Mouse (Mus musculus): ENCODE data around the gene Dab2ip.

Gene Dab2ip

DNA sequence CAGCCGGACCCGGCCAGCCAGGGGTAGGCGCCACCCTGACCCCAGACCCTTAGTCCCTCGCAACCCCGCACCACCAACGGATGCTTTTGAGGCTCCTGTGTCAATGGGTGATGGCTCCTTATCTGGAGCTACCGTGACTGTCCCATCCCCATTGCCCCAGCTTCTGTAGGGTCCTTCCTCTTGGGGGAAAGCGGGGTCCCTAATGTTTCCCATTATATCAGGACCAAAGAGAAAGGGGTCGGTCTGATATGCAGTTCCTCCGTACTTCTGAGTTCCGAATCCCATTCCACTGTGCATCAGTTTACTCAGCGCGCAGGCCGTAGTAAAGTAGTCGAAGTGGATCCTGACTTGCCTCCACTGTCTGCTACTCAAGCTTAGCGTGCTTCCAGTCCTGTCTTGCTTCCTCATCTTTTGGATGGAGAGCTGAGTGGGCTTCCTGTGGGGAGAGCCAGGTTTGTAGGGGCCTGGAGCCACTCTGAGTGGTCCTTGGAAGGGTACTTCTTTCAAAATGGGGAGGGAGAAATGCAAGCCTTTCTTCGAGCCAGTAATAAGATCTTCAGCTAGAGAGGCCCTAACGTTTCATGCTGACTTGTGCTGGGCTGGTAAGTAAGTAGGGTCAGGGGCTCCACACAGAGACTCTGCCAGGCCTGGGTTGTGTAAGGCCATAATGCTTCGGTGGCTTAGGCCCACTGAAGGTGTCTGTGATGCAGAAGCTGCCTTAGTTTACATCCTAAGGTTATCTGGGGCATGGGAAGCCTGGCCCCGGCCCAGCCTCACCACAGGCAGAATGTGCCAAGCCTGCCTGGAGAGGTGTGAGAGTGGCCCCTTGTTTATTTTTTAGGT is 64.4 kb downstream of the Dab2ip start:
- DNase-seq (ENCODE audit: low spot score in 2 of 2), result no peak

DNA sequence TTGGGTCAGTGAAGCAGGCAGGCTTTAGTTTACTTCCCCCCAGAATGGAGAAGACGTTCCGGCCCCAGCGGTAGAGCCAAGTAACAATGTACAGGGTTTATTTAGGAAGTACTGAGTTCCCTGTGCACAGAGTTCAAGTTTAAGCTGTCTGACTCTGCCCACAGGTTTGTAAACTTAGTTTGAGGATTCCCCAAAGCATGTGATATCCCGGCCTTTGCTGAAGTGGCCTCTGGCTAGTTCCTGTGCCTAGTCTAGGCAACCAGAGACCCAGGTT is 65.0 kb downstream of the Dab2ip start:
- DNase-seq (ENCODE audit: low spot score in 2 of 2), result no peak

DNA sequence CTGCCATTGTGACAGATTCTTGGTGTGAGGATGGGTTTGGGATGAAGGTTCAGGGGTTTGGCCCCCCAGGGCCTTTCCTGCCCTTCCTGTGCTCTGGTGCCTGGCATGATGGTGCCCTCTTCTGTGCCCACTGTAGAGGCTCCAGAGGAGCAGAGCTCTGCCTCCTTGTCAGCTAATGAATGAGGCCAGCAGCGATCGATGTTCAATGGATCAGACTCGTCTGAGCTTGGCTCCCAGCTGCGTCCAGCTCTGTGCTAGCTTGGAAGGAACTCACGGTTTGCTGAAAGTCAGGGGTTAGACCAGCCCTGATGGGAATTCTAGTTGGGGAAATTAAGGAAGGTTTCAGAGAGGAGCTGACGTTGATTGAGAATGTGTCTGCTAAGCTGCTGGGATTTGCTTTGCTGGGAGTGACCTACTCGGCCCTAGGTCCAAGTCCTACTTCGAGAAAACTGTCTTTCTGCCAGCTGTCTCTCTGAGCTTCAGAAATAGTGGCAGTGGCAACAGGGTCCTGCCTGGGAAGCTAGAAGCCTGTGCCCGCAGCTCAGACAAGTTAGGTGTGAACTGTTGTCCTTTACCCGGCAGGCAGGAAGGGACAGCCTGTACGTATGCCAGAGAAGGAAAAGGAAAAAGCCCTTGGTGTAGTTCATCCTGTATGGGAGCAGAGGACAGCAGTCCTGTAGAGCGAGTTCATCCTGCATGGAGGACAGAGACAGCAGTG is 65.5 kb downstream of the Dab2ip start:
- no peak for DNase-seq (ENCODE audit: low spot score in 2 of 2)

DNA sequence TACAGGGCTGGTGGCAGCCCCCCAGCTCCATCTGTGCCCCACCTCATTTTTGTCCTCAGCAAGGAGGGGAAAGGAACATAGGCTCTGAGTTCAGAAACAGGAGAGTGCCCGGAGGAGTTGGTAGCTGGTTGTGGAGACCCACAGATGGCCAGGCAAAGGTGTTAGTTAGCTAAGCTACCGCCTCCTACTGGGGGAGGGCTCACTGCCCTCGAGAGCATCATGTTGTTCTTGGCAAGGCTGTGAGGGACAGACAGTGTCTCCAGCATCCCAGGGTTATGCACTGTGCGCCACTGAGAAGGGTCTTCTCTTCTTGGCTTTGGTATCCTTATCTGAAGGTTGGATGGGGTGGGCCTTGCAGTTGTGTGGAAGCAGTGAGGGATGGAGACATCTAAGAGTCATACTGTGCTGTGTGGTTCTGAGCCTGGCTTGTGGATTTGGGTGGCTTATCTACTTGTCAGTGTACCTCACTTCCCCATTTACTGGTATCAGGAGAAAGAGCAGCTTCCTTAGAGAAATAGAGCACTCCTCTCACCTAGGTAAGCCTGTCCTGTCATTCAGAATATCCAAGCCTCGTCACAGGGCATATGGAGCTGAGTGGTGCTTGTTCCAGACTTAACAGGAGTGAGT is 66.4 kb downstream of the Dab2ip start:
- no peak for DNase-seq (ENCODE audit: low spot score in 2 of 2)

DNA sequence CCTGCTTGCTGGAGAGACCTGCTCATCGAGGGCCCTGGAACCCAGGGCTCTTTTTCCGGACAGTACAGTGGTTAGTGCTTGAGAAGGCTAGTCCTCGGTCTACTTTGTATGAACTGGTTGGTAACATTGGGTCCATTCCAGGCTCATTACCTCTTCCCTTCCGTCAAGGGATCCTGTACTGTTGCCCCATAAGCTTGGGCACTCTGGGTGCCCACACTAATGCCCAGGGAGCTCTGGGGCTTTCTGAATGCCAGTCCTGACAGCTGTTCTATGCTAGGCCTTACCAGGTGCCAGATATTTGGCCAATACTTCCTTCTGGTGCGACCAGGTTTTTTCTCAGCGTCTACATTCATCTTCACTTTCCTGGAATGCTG is 66.9 kb downstream of the Dab2ip start:
- no peak for DNase-seq (ENCODE audit: low spot score in 2 of 2)

DNA sequence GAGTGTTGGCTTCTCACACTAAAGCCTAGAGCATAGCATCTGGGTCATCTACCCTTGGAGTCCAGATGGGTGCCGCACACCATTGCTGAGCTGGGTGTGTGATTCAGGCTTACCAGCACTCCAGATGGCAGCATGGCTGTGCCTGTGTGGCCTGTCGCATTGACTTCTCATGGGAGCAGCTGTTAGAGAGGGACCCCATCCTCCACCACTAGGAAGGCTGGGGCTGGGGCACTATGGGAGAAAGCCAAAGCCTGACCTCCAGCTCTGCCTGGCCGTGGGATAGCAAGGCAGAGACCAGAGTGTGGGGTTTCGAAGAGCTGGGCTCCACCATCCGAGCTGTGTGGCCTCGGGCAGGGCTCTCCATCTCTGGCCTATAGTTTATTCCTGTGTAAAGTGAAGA is 67.5 kb downstream of the Dab2ip start:
- DNase-seq (ENCODE audit: low spot score in 2 of 2), result no peak

DNA sequence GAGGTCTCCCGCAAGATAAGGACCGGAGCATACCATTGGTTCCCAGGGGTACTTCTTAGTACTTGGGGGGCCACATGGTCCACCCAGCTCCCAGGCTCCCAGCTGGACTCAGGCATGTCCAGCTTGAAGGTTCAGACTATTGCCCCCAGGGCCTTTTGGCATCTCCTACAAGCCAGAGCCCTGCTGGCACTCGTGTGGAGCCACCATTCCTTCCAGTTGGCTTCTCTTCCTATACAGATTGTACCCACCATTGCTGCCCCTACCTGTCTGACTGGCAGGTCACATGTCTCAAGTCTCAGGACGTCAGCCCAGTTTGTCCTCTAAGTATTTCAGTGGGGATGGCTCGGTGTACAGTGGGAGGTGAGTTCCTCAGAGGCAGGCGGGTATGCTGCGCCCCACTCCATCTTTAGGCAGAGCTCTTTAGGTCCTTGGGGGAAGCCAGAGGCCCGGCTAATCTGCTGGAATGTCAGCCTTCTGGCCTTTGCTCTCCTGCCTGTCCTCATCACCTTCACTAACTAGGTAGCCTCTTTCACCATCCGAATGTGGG is 68.2 kb downstream of the Dab2ip start:
- no peak for DNase-seq (ENCODE audit: low spot score in 2 of 2)

DNA sequence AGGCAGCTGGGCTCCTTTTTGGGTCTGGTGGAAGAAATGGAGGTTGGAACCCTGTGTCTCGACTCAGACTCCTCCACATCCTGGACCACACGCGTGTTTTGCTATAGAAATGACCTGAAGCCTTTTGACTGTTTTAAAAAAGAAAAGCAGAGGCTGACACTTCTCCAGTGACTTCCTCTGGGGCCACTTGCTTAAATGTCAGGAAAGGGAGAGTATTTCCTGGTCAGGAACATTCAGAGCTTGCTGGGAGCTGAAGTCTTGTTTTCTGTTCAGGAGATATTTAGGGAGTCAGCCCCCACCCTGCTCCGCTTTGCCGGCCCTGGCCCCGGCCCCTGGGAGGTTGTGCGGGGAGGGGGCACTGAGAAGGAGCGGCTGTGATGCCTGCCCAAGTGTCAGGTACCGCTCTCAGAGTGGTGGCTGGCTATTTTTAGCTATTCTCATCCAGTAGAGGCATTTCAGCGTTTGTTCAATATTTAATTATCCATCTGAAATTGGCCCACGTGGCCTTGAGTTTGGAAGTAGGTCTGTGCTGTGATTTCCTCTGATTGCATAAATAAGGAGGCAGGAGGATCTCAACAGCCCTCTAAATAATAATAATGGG is 69.3 kb downstream of the Dab2ip start:
- DNase-seq (ENCODE audit: low spot score in 2 of 2), result no peak

DNA sequence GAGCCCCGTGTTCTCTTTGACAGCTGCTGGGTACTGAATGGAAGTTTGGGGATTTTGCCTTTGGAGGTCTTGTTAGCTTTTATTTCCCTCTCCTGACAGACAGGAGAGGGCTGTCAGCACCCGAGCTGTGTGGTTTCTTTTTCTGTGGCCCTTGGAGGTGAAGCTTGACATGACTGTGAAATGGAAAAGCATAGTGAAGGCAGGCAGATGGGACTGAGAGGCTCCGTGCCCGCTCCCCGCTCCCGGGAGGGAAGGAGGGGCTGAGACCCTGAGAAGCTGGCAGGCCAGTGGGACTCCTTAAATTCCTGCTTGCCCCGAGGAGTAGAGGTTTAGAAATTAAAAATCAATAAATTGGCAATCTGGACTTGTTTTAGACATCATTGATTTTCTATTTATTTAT is 70.0 kb downstream of the Dab2ip start:
- DNase-seq (ENCODE audit: low spot score in 2 of 2), result no peak

DNA sequence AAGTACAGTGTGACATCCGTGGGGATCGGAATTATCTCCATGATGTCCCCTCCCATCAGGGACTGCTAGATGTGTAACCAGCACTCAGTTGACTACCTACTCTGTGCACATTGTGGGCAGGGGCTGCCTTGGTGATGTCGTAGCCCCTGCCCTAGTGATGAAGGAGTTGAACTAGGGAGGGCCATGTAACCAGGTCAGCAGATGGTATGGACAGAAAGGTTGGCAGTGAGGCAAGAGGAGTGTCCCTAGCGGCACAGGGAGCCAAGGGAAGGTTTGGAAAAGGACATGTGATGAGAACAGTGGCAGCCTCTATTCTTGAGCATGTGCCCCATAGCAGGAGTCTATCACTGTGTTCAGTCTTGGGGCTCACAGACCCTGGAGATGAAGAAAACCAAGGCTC is 70.6 kb downstream of the Dab2ip start:
- no peak for DNase-seq (ENCODE audit: low spot score in 2 of 2)

DNA sequence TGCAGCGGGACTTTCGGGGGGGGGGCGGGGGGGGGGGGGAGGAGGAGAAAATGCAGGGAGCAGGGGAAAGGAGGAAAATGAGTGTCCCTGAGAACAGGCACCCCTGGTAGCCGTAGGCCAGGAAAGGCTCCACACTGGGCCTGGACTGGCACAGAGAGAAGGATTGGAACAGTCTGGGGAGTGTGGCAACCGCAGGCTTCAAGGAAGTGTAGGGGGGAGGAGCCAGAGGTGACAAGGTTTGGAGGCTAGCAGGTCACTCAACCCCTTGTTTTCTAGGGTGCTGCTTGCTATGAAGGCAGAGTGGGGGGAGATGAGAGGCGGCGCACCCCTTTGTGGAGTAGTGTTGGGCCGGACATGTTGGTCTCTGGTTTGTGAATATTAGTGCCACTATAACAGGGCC is 71.1 kb downstream of the Dab2ip start:
- DNase-seq (ENCODE audit: low spot score in 2 of 2), result no peak

DNA sequence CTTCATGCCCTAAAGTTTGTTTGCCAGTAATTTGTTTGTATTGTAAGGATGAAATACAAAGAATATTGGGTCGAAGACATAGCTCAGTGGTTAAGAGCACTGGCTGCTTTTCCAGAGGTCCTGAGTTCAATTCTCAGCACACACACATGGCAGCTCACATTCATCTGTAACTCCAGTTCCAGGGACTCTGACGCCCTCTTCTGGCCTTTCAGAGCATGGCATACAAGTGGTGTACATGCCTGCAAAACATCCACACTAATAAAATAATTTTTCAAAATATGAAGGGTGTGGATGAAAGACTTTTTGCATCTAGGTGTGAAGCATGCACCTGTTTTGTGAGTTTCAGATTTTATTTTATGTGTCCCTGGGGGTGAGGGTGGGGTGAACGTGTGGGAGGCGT is 75.3 kb downstream of the Dab2ip start:
- DNase-seq (ENCODE audit: low spot score in 2 of 2), result no peak

DNA sequence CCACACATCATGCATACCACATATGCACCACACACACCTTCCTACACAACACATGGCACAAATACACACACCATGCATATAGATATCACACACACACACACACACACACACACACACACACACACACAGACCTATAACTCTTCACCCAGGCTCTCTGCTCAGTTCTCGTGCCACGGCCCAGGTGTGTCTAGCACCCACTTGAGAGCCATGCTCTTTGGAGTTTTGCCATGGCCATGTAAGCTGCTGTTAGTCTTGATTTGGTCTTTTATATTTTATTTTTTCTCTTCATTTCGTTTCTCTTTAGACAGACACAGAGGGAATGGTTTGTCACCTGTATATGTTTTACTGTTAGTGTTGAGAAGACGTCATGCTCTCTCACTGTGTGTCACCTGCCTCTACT is 76.9 kb downstream of the Dab2ip start:
- no peak for DNase-seq (ENCODE audit: low spot score in 2 of 2)

DNA sequence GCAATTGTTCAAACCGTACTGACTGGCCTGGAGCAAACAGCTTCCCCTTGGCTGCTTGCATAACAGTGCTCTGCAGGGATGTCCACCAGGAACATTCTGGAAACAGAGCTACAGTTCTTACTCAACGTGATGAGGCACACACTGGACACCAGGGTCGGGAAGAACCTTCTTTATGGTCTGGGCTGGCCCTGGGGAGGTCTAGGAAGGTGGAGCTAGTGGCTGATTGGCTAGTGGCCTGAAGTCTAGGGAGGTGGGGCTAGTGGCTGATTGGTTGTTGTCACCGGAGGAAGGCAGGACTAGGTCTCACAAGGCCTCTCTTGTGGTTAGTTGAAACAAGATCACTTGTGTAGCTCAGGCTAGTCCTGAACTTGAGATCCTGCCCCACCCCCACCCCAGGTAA is 77.5 kb downstream of the Dab2ip start:
- DNase-seq (ENCODE audit: low spot score in 2 of 2), result no peak

DNA sequence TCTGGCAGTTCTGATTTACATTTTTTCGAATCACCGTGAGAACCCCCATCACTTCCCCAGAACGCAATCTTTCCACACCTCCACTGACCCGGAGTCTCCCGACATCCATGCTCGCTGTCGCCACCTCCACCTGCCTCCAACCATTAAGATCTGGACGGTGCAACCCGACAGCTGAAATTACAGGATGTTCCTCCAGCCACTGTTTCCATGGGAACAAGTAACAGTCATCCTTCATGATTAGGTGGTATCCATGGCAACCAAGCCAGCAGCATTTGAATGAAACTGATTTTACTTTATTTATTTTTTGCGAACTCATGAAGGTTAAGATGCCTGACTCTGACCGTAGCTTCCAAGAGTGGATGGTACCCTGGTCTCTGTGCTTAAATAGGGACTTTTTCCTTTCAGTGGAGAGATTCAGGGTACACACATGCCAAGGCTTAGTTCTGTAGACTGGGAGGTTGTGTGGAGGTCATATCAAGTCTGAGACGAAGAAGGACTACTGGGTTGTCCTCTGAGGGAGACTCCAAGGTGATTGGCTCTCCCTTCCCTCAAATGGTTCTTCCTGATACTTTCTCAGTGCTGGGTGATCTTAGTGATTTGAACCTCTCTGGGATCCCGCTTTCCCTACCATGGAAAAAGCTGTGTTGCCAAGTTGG is 79.9 kb downstream of the Dab2ip start:
- no peak for DNase-seq (ENCODE audit: low spot score in 2 of 2)

DNA sequence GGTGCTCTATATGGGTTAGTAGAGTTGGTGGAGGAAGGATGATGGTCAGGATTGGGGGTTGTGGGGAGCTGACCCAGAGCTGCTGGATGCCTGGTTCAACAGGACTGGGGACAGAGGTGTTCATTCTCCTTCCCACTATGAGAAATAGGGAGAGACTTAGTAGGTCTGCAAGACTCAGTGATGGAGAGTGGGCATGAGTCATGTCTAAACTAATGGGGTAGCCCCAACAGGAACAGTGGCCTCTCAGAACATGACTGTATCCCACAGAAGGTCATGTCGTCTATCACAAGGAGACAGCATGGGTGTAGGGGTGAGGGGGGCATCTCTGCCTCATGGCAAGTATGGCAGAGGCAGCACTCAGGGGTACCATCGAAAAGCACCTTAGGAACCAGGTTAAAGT is 81.7 kb downstream of the Dab2ip start:
- no peak for DNase-seq (ENCODE audit: low spot score in 2 of 2)

DNA sequence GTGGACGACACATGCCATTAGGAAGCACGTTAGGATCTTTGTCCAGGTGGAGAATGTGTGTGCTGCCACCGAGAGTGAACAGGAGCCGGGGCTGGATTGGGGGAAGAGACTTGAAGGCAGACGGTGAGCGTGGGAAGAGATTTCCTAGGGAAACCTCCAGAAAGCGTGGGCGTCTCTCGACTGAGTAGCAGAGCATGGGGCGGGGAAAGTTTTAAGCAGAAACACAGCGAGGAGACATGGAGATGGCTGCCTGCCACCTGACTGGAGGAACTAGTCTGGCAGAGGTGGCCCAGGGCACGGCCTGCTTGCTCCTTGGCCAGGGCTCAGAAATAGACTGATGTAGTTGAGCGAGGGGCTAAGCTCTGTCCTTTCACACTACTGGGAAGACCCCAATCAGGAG is 82.5 kb downstream of the Dab2ip start:
- DNase-seq (ENCODE audit: low spot score in 2 of 2), result peak; percentile 85 to 89

DNA sequence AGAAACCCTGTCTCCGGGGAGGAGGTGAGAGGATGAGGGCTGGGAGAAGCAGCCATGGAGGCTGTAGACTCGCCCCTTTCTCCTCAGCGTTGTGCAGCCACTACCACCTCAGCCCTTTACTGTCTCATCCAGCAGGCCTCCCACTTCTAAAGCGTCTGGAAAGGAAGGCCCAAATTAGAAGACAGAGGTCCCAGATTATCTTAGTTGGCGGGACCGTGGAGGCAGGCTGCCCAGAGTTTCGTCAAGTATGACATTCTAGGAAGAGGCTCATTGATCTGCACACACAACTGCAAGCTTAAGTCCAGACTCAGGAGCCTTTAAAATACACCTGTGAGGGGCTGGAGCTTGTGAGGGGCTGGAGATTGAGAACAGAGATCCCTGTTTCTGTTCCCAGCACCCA is 84.2 kb downstream of the Dab2ip start:
- no peak for DNase-seq (ENCODE audit: low spot score in 2 of 2)

DNA sequence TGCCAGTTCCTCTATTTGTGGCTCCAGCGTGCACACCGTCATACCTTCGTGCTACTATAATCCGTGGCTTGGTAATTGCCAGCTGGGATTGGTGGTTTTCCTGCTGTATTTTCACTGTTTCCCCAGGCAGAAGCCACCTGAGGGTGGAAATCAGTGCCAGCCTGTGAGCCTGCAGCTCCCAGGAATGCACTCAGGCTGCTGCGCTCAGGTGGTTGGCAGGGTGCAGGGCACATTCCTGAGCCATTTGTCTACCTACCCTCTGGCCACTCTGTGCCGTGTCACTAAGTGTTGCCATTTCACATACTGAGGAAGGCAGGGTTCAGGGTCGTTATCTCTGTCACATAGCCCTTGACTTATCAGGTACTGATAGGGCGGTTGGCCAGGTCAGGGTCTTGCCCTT is 88.5 kb downstream of the Dab2ip start:
- no peak for DNase-seq (ENCODE audit: low spot score in 2 of 2)

DNA sequence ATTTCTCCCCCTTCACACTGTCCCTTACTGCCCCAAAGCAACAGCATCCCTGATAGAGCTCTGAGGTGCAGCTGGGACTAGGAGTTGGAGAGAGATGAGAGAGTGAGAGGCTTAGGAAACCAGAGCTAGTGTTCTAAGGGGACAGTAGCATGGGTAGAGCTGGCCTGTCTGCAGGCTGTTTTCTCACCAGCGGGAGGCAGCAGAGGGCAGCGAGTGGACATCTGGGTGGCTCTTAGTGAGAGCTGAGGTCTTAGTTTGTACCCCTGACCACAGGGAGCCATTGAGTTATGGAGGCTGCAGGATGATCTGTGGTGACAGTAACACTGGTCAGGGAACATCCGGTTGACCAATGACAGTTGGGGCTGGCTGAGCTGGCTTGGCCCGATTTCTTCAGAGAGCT is 91.6 kb downstream of the Dab2ip start:
- DNase-seq (ENCODE audit: low spot score in 2 of 2), result peak; percentile 64 to 67

DNA sequence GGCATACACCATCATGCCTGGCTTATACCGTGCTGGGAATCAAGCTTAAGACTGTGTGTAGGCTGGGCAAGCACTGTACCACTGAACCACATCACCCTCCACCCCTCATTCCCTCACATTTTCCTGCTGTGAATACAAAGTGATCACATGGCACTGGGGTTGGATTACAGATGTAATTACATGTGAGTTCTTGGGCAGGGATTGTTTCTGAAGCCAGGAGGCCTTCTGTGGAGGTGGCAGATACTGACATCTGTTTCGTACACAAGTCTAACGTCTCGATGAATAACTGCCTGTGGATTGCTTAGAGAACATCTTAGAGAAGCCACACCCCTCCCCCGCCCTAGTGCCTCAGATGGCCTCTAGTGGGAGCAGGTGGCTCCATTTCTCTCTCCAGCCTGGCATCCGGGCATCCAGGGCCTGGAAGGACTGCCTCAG is 93.2 kb downstream of the Dab2ip start:
- DNase-seq (ENCODE audit: low spot score in 2 of 2), result no peak

DNA sequence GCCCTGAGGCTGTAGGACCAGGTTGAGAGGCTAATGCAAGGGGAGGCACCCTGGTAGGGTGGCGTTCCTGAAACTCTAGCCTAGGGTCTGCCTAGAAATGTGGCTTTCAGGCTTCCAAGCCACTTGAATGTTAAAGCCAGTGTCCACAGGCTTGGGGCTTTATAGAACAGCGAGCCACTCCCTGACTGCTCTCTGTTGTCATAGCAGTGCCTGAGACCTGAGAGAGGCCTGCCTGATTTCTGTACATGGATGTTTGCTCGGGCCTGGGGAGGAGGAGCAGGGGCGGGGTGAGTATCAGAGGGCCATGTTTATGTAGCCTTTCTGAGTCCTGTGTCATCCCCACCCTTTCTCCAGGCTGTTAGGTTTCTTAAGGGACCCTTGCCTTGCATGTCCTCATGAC is 94.9 kb downstream of the Dab2ip start:
- DNase-seq (ENCODE audit: low spot score in 2 of 2), result no peak
